ENCODE assay signal across 12 mouse cellular contexts in the genomic region with DNA sequence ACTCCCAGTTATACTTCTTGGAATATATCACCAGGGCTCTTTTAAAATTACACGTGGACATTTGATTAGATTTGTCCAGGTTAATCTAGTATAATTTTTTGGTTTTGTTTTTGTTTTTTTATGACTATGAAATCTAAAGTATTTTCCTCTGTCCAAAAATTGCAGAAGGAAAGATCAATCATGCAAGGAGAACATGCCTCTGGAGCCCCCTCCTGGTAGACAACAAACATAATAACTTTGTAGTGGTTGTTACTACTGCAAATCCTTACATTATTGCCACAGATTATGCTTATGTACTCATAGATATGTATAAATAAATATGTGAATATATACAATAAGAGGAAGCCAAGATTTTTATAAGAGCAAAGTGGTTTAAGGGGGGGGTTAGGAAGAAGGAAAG.
A peak's percentile ranks its signal among the peaks of the same experiment; 100 is the strongest.
DNase-seq lines count a peak whose midpoint lies in the region; ATAC-seq and TF ChIP-seq lines count a peak whose summit lies in the region.
"Had no signal": no experiment of that assay in that cellular context is flagged by ENCODE, and none has a peak within 500 bp of the region (broad histone marks: within the 10 kb centered on the region; RNA-seq: fewer than 3 reads in every experiment).

No protein-coding gene starts in this region.

- H3K27ac ChIP-seq in forebrain, postnatal 0 days (ENCODE audit: low read depth, low read length): no peak overlapping the region
- H3K27ac ChIP-seq in forebrain, embryonic 16.5 days (ENCODE audit: low read length): no peak overlapping the region
- H3K27ac ChIP-seq: forebrain, embryonic 10.5 days; macrophage had no signal

- H3K9ac ChIP-seq in forebrain, postnatal 0 days: no peak overlapping the region
- no peak overlapping the region for H3K9ac ChIP-seq in forebrain, embryonic 16.5 days (replicated peaks; ENCODE audit: low read depth, low read length)

- no peaks in the 10 kb centered on the region for H3K36me3 ChIP-seq in forebrain, postnatal 0 days (ENCODE audit: insufficient read depth)
- no peaks in the 10 kb centered on the region for H3K36me3 ChIP-seq in forebrain, embryonic 16.5 days (ENCODE audit: control insufficient read depth, insufficient read depth)
- H3K36me3 ChIP-seq: forebrain, embryonic 10.5 days had no signal

- H3K4me3 ChIP-seq in forebrain, postnatal 0 days (ENCODE audit: low read depth, low read length): no peak overlapping the region
- H3K4me3 ChIP-seq in forebrain, embryonic 16.5 days (replicated peaks; ENCODE audit: low read length): no peak overlapping the region
- H3K4me3 ChIP-seq: forebrain, embryonic 10.5 days had no signal

- WGBS in forebrain, postnatal 0 days: 40% methylated on average over 1 of the region's 1 CpGs
- WGBS in forebrain, embryonic 16.5 days: 47% methylated on average over 1 of the region's 1 CpGs

- TF ChIP-seq CTCF in forebrain, postnatal 0 days (IDR thresholded peaks at IDR 0.05; ENCODE audit: low read depth): peak; percentile 57

- no peak for ATAC-seq in forebrain, postnatal 0 days
- ATAC-seq in forebrain, embryonic 16.5 days: no peak
- ATAC-seq: inflammation-experienced regulatory T-cells, adult 6 months had no signal

- H3K4me2 ChIP-seq in forebrain, postnatal 0 days (ENCODE audit: low read depth): no peak overlapping the region
- H3K4me2 ChIP-seq in forebrain, embryonic 16.5 days (ENCODE audit: low read length): no peak overlapping the region
- H3K4me2 ChIP-seq: liver, embryonic 11.5 days had no signal

- no peaks in the 10 kb centered on the region for H3K9me3 ChIP-seq in forebrain, postnatal 0 days (ENCODE audit: low read length)
- H3K9me3 ChIP-seq in forebrain, embryonic 16.5 days (ENCODE audit: control insufficient read depth, low read length): no peaks in the 10 kb centered on the region
- H3K9me3 ChIP-seq: forebrain, embryonic 10.5 days had no signal

- H3K4me1 ChIP-seq in forebrain, postnatal 0 days (ENCODE audit: insufficient read depth): no peaks in the 10 kb centered on the region
- no peaks in the 10 kb centered on the region for H3K4me1 ChIP-seq in forebrain, embryonic 16.5 days (replicated peaks; ENCODE audit: control insufficient read depth, insufficient read depth, low read length)
- H3K4me1 ChIP-seq: forebrain, embryonic 10.5 days had no signal

- no peaks in the 10 kb centered on the region for H3K27me3 ChIP-seq in forebrain, postnatal 0 days (ENCODE audit: insufficient read depth, low read length)
- H3K27me3 ChIP-seq in forebrain, embryonic 16.5 days (replicated peaks; ENCODE audit: control insufficient read depth, insufficient read depth, low read length): no peaks in the 10 kb centered on the region

- DNase-seq in forebrain, postnatal 0 days: peak; percentile 27
- DNase-seq in kidney, postnatal 14 days: peak; percentile 4
- DNase-seq in kidney, adult 18-20 months: no peak
- peak; percentile 8 for DNase-seq in right cerebral cortex, postnatal 4 days
- DNase-seq in right cerebral cortex, adult 2 months (ENCODE audit: low spot score in 2 of 2): no peak
- DNase-seq in ovary, postnatal 10 days (ENCODE audit: low spot score): no peak
- DNase-seq: gastrocnemius, postnatal 25 days had no signal

Comparison
In these comparisons a context has a peak if more than half of its experiments do, and no peak if none do; other contexts are left out.
1. DNase-seq: peak in forebrain, postnatal 0 days (single experiment), kidney, postnatal 14 days (single experiment) and right cerebral cortex, postnatal 4 days (single experiment); none in kidney, adult 18-20 months (single experiment), right cerebral cortex, adult 2 months (0 of 2) and ovary, postnatal 10 days (single experiment).